Mouse (Mus musculus): ENCODE results near the gene Sync. TPM values are rescaled to one million over a fixed set of nuclear protein-coding genes. Genes with fewer than 3 reads are reported as not detected.

Gene Sync
- not detected in 2 replicates for polyA plus RNA-seq (2012; ENCODE audit: insufficient read depth, low replicate concordance)

DNA sequence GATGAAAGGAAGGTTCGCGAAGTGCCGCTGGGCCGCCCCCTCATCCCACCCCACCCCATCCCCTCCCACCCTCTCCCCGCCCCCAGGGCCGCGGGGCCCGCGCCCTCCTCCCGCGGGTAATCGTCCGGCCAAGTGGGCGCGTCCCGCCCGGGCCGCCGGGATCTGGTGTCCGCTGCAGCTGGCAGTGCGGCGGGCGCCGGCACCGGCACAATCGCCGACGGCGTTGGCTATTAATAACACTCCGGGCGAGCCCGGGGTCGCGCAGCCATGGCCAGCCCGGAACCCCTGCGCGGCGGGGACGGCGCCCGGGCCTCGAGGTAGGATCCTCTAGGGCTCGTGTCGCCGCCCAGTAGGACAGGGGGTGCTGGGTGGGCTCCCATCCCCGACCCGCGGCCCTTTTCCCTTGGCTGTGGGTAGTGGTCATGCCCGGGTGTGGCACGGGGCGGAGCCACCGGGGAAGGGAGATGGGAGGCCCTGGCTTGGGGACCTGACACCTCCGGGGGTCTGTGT lies at the start of gene Sync:
TSS of gene Sync (plus strand) at position 146 of the 510 bp plus-strand sequence.
- no peaks in the 10 kb centered on the region for H3K36me3 ChIP-seq (replicated peaks; ENCODE audit: low read length)
- H3K27me3 ChIP-seq (replicated peaks): peaks cover 75% of the 10 kb centered on the region
- peaks cover 18% of the 10 kb centered on the region for H3K9me3 ChIP-seq
- H3K4me3 ChIP-seq (replicated peaks): peak within 1 kb of the TSS; percentile 89
- TF ChIP-seq GATA1 (IDR thresholded peaks at IDR 0.05; ENCODE audit: borderline replicate concordance, low read length): no peak
- TF ChIP-seq FLI1 (IDR thresholded peaks at IDR 0.05; ENCODE audit: low read length): no peak
- peaks cover 25% of the 10 kb centered on the region for H3K4me1 ChIP-seq

- no peak overlapping the region for H3K4me3 ChIP-seq (replicated peaks)
- H3K27me3 ChIP-seq (replicated peaks): peaks cover 81% of the 10 kb centered on the region
Observed at GRCm38 (mm10) chr4:129237843-129238441, 49.5 kb upstream of the Sync start.

GRCm38 (mm10) chr4:129238579-129239016 lies 48.8 kb upstream of the Sync start:
- H3K4me3 ChIP-seq (replicated peaks): peak overlapping the region; percentile 90
- no peaks in the 10 kb centered on the region for H3K9me3 ChIP-seq
- no peak for TF ChIP-seq GATA1 (IDR thresholded peaks at IDR 0.05; ENCODE audit: borderline replicate concordance, low read length)
- TF ChIP-seq FLI1 (IDR thresholded peaks at IDR 0.05; ENCODE audit: low read length): no peak
- no peaks in the 10 kb centered on the region for H3K36me3 ChIP-seq (replicated peaks; ENCODE audit: low read length)
- H3K27me3 ChIP-seq (replicated peaks): peaks cover 75% of the 10 kb centered on the region
- peaks cover 84% of the 10 kb centered on the region for H3K4me1 ChIP-seq

More at GRCm38 (mm10) chr4:129237843-129238441, 49.5 kb upstream of the Sync start:
- Histone ChIP-seq H3K4me1 (peaks cover 88% of the 10 kb centered on the region), H3K9me3 (no peaks in the 10 kb centered on the region), H3K36me3 (replicated peaks; ENCODE audit: low read length) (no peaks in the 10 kb centered on the region)
- TF ChIP-seq GATA1 (IDR thresholded peaks at IDR 0.05; ENCODE audit: borderline replicate concordance, low read length) (no peak), FLI1 (IDR thresholded peaks at IDR 0.05; ENCODE audit: low read length) (no peak)

- no peaks in the 10 kb centered on the region for H3K9me3 ChIP-seq
- H3K27me3 ChIP-seq (replicated peaks): peaks cover 75% of the 10 kb centered on the region
- H3K36me3 ChIP-seq (replicated peaks; ENCODE audit: low read length): no peaks in the 10 kb centered on the region
- H3K4me1 ChIP-seq: peaks cover 83% of the 10 kb centered on the region
- no peak for TF ChIP-seq FLI1 (IDR thresholded peaks at IDR 0.05; ENCODE audit: low read length)
- peak overlapping the region; percentile 90 for H3K4me3 ChIP-seq (replicated peaks)
Observed at GRCm38 (mm10) chr4:129239075-129239474, 48.3 kb upstream of the Sync start.

GRCm38 (mm10) chr4:129241898-129242297 lies 45.5 kb upstream of the Sync start:
- peaks cover 82% of the 10 kb centered on the region for H3K4me1 ChIP-seq
- TF ChIP-seq FLI1 (IDR thresholded peaks at IDR 0.05; ENCODE audit: low read length): no peak
- TF ChIP-seq GATA1 (IDR thresholded peaks at IDR 0.05; ENCODE audit: borderline replicate concordance, low read length): no peak
- H3K27me3 ChIP-seq (replicated peaks): peaks cover 79% of the 10 kb centered on the region
- H3K9me3 ChIP-seq: no peaks in the 10 kb centered on the region
- H3K4me3 ChIP-seq (replicated peaks): no peak overlapping the region
- no peaks in the 10 kb centered on the region for H3K36me3 ChIP-seq (replicated peaks; ENCODE audit: low read length)

GRCm38 (mm10) chr4:129242327-129242726 lies 45.1 kb upstream of the Sync start:
- peaks cover 82% of the 10 kb centered on the region for H3K4me1 ChIP-seq
- TF ChIP-seq GATA1 (IDR thresholded peaks at IDR 0.05; ENCODE audit: borderline replicate concordance, low read length): no peak
- no peak for TF ChIP-seq FLI1 (IDR thresholded peaks at IDR 0.05; ENCODE audit: low read length)
- no peaks in the 10 kb centered on the region for H3K36me3 ChIP-seq (replicated peaks; ENCODE audit: low read length)
- H3K4me3 ChIP-seq (replicated peaks): no peak overlapping the region
- H3K27me3 ChIP-seq (replicated peaks): peaks cover 78% of the 10 kb centered on the region
- no peaks in the 10 kb centered on the region for H3K9me3 ChIP-seq

GRCm38 (mm10) chr4:129242761-129243160 lies 44.7 kb upstream of the Sync start:
- Histone ChIP-seq H3K27me3 (replicated peaks) (peaks cover 78% of the 10 kb centered on the region), H3K4me3 (replicated peaks) (no peak overlapping the region), H3K9me3 (no peaks in the 10 kb centered on the region), H3K36me3 (replicated peaks; ENCODE audit: low read length) (no peaks in the 10 kb centered on the region), H3K4me1 (peaks cover 82% of the 10 kb centered on the region)
- TF ChIP-seq FLI1 (IDR thresholded peaks at IDR 0.05; ENCODE audit: low read length) (no peak), GATA1 (IDR thresholded peaks at IDR 0.05; ENCODE audit: borderline replicate concordance, low read length) (no peak)

DNA sequence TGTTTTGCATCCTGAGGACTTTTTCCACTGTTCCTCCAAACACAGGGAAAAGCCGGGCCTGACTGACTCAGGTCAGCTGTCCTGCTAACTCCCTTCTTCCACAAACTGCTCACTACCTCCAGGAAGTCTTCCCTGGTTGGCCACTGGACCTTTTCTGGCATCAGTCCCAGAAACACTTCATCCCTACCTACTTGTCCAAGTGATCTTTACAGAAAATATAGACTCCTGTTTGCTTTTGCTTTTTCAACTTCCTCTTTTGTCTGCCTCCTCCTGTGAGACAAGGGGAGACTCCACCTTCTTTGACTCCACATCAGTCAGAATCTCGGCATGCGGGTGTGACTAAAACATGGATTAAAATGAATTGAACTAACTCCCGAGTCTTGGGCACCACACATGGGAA lies 42.6 kb upstream of the Sync start:
- H3K36me3 ChIP-seq (replicated peaks; ENCODE audit: low read length): no peaks in the 10 kb centered on the region
- peak overlapping the region; percentile 70 for H3K4me3 ChIP-seq (replicated peaks)
- H3K9me3 ChIP-seq: no peaks in the 10 kb centered on the region
- TF ChIP-seq FLI1 (IDR thresholded peaks at IDR 0.05; ENCODE audit: low read length) (no peak), GATA1 (IDR thresholded peaks at IDR 0.05; ENCODE audit: borderline replicate concordance, low read length) (no peak)
- H3K27me3 ChIP-seq (replicated peaks): peaks cover 72% of the 10 kb centered on the region
- peaks cover 80% of the 10 kb centered on the region for H3K4me1 ChIP-seq

DNA sequence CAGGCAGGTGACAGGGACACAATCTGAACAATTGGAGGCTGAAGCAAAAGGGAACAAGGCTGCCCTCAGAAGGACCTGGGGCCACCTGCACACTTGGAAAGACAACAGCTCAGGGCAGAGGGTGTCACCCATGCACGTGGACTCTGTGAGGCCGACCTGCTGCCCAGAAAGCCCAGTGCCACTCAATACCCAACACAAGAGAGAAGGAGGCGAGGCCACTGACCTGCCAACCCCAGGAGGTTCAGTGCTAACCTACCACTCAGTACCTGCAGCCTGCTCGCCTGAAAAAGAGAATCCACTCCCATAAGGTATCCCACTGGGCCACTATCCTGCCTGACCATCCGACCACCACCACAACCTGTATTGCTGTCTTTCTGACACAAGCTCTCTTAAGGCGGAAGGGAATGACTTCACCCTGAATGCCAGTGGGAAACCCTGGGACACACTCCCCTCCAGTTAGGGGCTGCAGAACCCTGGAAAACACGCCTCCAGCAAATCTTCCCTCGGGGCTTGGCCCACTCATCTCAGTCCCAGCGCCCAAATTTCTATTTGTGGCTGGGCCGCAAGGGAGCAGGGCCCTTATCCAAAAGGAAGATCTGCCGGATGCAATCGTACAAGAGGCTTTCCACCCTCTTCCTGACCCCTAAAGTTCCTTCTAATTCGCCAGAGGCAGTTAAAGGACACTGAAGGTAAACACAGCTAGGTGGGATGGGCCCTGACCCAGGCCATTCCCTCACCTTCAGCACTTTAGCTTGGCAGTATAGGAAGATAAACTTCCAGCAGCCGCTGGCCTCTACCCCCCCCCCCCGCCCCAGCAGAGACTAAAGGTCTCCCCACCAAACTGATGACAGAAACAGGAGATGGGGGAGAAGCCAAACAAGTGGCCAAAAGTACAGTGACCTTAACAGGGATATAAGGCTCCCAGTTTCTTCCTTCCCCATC lies 40.8 kb upstream of the Sync start:
- peaks cover 56% of the 10 kb centered on the region for H3K27me3 ChIP-seq (replicated peaks)
- TF ChIP-seq FLI1 (IDR thresholded peaks at IDR 0.05; ENCODE audit: low read length) (no peak), GATA1 (IDR thresholded peaks at IDR 0.05; ENCODE audit: borderline replicate concordance, low read length) (no peak)
- H3K4me1 ChIP-seq: peaks cover 85% of the 10 kb centered on the region
- no peaks in the 10 kb centered on the region for H3K9me3 ChIP-seq
- H3K36me3 ChIP-seq (replicated peaks; ENCODE audit: low read length): no peaks in the 10 kb centered on the region
- H3K4me3 ChIP-seq (replicated peaks): peak overlapping the region; percentile 90
